Mouse (Mus musculus) hindbrain, embryonic 13.5 days (tissue): Measurements from ENCODE around the gene Zfp36l2. TPM values are rescaled to one million over a fixed set of nuclear protein-coding genes. Genes with fewer than 3 reads are reported as not detected.
A peak's percentile ranks its signal among the peaks of the same experiment; 100 is the strongest.
"Not testable (repeated sequence)": the region's sequence is repeated elsewhere in the genome, so short reads cannot be mapped to it uniquely, and the experiment has no call there.

Source experiments
- ATAC-seq: fragments of 200-750 bp; cut with Nextera tagmentation; 2 replicates; pipeline ENCODE4 v1.8.0; 2017; ENCODE audit warnings: moderate TSS enrichment; ENCODE audit not compliant: low FRiP score
- H3K27ac ChIP-seq: fragments of 300-500 bp; sonication (generic); 2 replicates; pipeline ENCODE4 v1.5.1; 2015; ENCODE audit warnings: inconsistent platforms, mild to moderate bottlenecking, moderate library complexity
- H3K27me3 ChIP-seq: fragments of 300-500 bp; sonication (generic); 2 replicates; pipeline ENCODE4 v1.6.1; 2015; ENCODE audit warnings: mild to moderate bottlenecking, inconsistent platforms
- H3K36me3 ChIP-seq: fragments of 300-500 bp; sonication (generic); 2 replicates; pipeline ENCODE4 v1.6.1; 2015; ENCODE audit warnings: mild to moderate bottlenecking, inconsistent platforms
- H3K4me1 ChIP-seq: fragments of 300-500 bp; sonication (generic); replicated peaks from 2 replicates; pipeline ENCODE4 v1.6.1; 2015; ENCODE audit warnings: inconsistent platforms
- H3K4me2 ChIP-seq: fragments of 300-500 bp; sonication (generic); 2 replicates; pipeline ENCODE4 v1.6.1; 2015; ENCODE audit warnings: inconsistent platforms, mild to moderate bottlenecking, moderate library complexity
- H3K4me3 ChIP-seq: fragments of 300-500 bp; sonication (generic); 2 replicates; pipeline ENCODE4 v1.5.1; 2015; ENCODE audit warnings: mild to moderate bottlenecking, inconsistent platforms
- H3K9ac ChIP-seq: fragments of 300-500 bp; sonication (generic); 2 replicates; pipeline ENCODE4 v1.6.1; 2015; ENCODE audit warnings: mild to moderate bottlenecking, inconsistent platforms
- H3K9me3 ChIP-seq: fragments of 300-500 bp; sonication (generic); 2 replicates; pipeline ENCODE4 v1.6.1; 2016; ENCODE audit warnings: inconsistent platforms
- WGBS: fragments of 180-500 bp; shearing (Covaris S2); methylation state at CpG from one replicate; pipeline ENCODE4 v1.1.7; 2015; 5-methylcytosine and 5-hydroxymethylcytosine counted together
- polyA plus RNA-seq: library from polyadenylated mRNA; unstranded; fragments of >200 nt; fragmentation: Nextera tagmentation; extraction: Ambion mirVana; gene quantifications from 2 replicates; pipeline ENCODE4 v1.2.1, GENCODE M21; 2015

Gene Zfp36l2
- 5.1 and 5.2 TPM in 2 replicates for polyA plus RNA-seq

GRCm38 (mm10) chr17:84187727-84188373 lies at the start of gene Zfp36l2:
Gene Zfp36l2, minus strand, starts transcription at chr17:84187947.
- Histone ChIP-seq H3K4me1 (peaks cover 40% of the 10 kb centered on the region), H3K4me2 (peak within 1 kb of the TSS; percentile 89), H3K36me3 (peaks cover 9% of the 10 kb centered on the region), H3K4me3 (peak within 1 kb of the TSS; percentile 56), H3K27ac (peak within 1 kb of the TSS; percentile 85), H3K9me3 (no peaks in the 10 kb centered on the region), H3K27me3 (peaks cover 35% of the 10 kb centered on the region), H3K9ac (peak within 1 kb of the TSS; percentile 82)
- peak; percentile 85 for ATAC-seq
- under 1% methylated on average over 56 of the region's 76 CpGs for WGBS

DNA sequence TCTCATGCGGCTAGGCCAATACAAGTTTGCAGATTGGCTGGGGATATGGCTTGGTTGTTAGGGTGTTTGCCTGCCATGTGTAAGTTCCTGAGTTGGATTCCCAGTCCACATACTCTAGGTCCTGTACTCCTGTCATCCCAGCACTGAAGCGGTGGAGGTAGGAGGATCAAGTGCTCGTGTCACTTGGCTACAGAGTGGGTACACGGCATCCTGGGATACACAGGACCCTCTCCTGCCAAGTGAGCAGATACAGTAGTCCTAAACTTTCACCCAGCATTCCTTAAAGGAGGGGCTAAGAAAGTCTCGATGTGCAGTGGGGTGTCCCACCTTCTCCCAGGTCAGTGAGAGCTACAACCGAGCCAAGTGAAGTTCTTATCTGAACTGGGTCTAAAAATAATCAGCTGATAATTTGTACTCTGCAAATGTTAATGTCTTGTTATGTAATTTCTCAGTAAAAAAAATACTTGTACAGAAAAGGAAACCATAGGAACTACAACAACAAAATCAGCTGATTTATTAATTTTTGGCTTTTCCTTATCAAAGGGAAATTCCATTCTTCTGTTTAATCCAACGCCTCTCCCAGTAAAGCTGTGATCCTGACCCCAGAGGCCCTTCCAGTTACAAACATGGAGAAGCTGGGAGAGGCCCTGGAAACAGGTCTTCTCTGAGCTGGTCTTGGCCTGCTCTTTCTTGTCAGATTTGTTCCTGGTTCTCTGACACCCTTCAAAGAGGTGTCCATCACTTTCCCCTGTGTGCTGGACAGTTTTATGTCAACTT lies 49.2 kb upstream of the Zfp36l2 start:
- H3K4me3 ChIP-seq: no peak overlapping the region
- 94% methylated on average over 7 of the region's 7 CpGs for WGBS
- H3K27me3 ChIP-seq: no peaks in the 10 kb centered on the region
- H3K4me1 ChIP-seq: no peaks in the 10 kb centered on the region
- no peak overlapping the region for H3K4me2 ChIP-seq
- no peak for ATAC-seq
- H3K9ac ChIP-seq: no peak overlapping the region
- no peaks in the 10 kb centered on the region for H3K9me3 ChIP-seq
- H3K27ac ChIP-seq: no peak overlapping the region
- no peaks in the 10 kb centered on the region for H3K36me3 ChIP-seq

GRCm38 (mm10) chr17:84235399-84235928 lies 47.7 kb upstream of the Zfp36l2 start:
- Histone ChIP-seq H3K9ac (no peak overlapping the region), H3K4me3 (no peak overlapping the region), H3K4me1 (no peaks in the 10 kb centered on the region), H3K27ac (no peak overlapping the region), H3K27me3 (no peaks in the 10 kb centered on the region), H3K4me2 (no peak overlapping the region), H3K9me3 (no peaks in the 10 kb centered on the region), H3K36me3 (peaks cover 4% of the 10 kb centered on the region; the same call in 1 of the 2 replicates)
- WGBS: 91% methylated on average over 4 of the region's 4 CpGs
- no peak for ATAC-seq

DNA sequence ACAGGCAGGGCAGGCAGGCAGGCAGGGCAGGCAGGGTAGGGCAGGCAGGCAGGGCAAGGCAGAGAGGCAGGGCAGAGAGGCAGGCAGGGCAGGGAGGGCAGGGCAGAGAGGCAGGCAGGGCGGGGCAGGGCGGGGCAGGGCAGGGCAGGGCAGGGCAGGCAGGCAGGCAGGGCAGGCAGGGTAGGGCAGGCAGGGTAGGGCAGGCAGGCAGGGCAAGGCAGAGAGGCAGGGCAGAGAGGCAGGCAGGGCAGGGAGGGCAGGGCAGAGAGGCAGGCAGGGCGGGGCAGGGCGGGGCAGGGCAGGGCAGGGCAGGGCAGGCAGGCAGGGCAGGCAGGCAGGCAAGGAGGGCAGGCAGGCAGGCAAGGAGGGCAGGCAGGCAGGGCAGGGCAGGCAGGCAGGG lies 47.0 kb upstream of the Zfp36l2 start:
- H3K9me3 ChIP-seq, H3K4me1 ChIP-seq, ATAC-seq, H3K36me3 ChIP-seq, H3K4me2 ChIP-seq, H3K9ac ChIP-seq, H3K27ac ChIP-seq, H3K27me3 ChIP-seq, H3K4me3 ChIP-seq: not testable (repeated sequence)
- WGBS: no CpG with 5 or more reads among the region's 4 CpGs

DNA sequence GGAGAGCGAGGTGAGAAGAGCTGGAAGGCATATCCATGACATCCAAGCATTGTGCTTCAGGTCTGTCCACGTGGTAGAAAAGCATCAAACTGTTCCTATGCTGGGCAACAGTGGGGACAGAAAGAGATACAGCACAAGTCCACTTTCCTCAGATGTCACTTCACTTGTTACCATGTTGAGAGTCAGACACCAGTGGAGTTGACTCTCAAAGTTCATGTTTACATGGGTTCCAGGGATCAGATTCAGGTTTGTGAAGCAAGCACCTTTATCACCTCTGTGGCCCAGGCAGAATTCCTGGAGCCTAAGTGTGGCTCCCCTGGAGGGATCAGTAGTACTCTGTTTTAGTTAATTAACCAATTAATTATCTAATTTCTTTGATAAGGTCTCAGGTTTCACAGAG lies 46.0 kb upstream of the Zfp36l2 start:
- no peak for ATAC-seq
- H3K4me1 ChIP-seq: no peaks in the 10 kb centered on the region
- peaks cover 18% of the 10 kb centered on the region for H3K36me3 ChIP-seq
- H3K9ac ChIP-seq: no peak overlapping the region
- 95% methylated on average over 2 of the region's 2 CpGs for WGBS
- no peaks in the 10 kb centered on the region for H3K27me3 ChIP-seq
- H3K27ac ChIP-seq: no peak overlapping the region
- no peak overlapping the region for H3K4me3 ChIP-seq
- no peak overlapping the region for H3K4me2 ChIP-seq
- H3K9me3 ChIP-seq: no peaks in the 10 kb centered on the region

- H3K4me1 ChIP-seq: no peaks in the 10 kb centered on the region
- no peak overlapping the region for H3K4me2 ChIP-seq
- WGBS: 90% methylated on average over 2 of the region's 2 CpGs
- no peak overlapping the region for H3K27ac ChIP-seq
- no peaks in the 10 kb centered on the region for H3K9me3 ChIP-seq
- no peak overlapping the region for H3K9ac ChIP-seq
- H3K4me3 ChIP-seq: no peak overlapping the region
- ATAC-seq: no peak
- H3K36me3 ChIP-seq: peaks cover 35% of the 10 kb centered on the region
- no peaks in the 10 kb centered on the region for H3K27me3 ChIP-seq
Observed at GRCm38 (mm10) chr17:84231361-84231760, 43.6 kb upstream of the Zfp36l2 start.

DNA sequence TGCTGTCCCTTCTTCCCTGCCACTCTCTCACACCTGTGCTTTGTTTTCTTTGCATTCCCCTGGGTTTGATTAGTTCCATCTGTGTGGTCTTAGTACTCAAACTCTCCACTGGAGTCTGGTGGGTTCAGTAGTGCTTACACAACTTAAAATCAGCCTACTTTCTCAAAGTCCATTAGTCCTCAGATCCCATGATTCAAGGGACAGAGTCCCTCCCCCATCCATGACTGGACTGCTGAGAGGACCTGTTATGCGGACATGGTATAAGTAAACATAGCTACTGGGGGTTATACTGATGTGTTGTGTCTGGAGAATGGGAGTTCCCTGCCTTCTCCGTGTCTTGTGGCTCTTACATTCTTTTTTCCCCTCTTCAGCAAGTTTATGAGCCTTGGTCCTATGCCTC lies 40.5 kb upstream of the Zfp36l2 start:
- no peak overlapping the region for H3K27ac ChIP-seq
- H3K4me2 ChIP-seq: no peak overlapping the region
- no peaks in the 10 kb centered on the region for H3K9me3 ChIP-seq
- H3K27me3 ChIP-seq: no peaks in the 10 kb centered on the region
- 84% methylated on average over 2 of the region's 2 CpGs for WGBS
- ATAC-seq: no peak
- no peak overlapping the region for H3K4me3 ChIP-seq
- no peak overlapping the region for H3K9ac ChIP-seq
- peaks cover 52% of the 10 kb centered on the region for H3K36me3 ChIP-seq
- H3K4me1 ChIP-seq: no peaks in the 10 kb centered on the region

- H3K36me3 ChIP-seq: peaks cover 63% of the 10 kb centered on the region
Observed at GRCm38 (mm10) chr17:84226681-84227080, 38.9 kb upstream of the Zfp36l2 start.

GRCm38 (mm10) chr17:84226231-84226630 lies 38.5 kb upstream of the Zfp36l2 start:
- Histone ChIP-seq H3K27ac (no peak overlapping the region), H3K27me3 (no peaks in the 10 kb centered on the region), H3K4me1 (no peaks in the 10 kb centered on the region), H3K36me3 (peaks cover 67% of the 10 kb centered on the region), H3K9ac (no peak overlapping the region), H3K9me3 (no peaks in the 10 kb centered on the region), H3K4me3 (no peak overlapping the region), H3K4me2 (no peak overlapping the region)
- no peak for ATAC-seq
- 63% methylated on average over 5 of the region's 5 CpGs for WGBS

More at GRCm38 (mm10) chr17:84226681-84227080, 38.9 kb upstream of the Zfp36l2 start:
- no peak for ATAC-seq
- Histone ChIP-seq H3K4me3 (no peak overlapping the region), H3K27ac (no peak overlapping the region), H3K9me3 (no peaks in the 10 kb centered on the region), H3K27me3 (no peaks in the 10 kb centered on the region), H3K4me2 (no peak overlapping the region), H3K9ac (no peak overlapping the region), H3K4me1 (no peaks in the 10 kb centered on the region)
- WGBS: 86% methylated on average over 6 of the region's 6 CpGs

- Histone ChIP-seq H3K4me2 (no peak overlapping the region), H3K9me3 (no peaks in the 10 kb centered on the region), H3K27me3 (no peaks in the 10 kb centered on the region), H3K27ac (no peak overlapping the region), H3K9ac (no peak overlapping the region), H3K4me3 (no peak overlapping the region), H3K4me1 (no peaks in the 10 kb centered on the region), H3K36me3 (peaks cover 72% of the 10 kb centered on the region)
- ATAC-seq: no peak
- 68% methylated on average over 15 of the region's 15 CpGs for WGBS
Observed at GRCm38 (mm10) chr17:84224217-84224887, 36.6 kb upstream of the Zfp36l2 start.

GRCm38 (mm10) chr17:84218841-84219240 lies 31.1 kb upstream of the Zfp36l2 start:
- not testable (repeated sequence) for ATAC-seq, H3K9ac ChIP-seq, H3K27me3 ChIP-seq, H3K4me2 ChIP-seq, H3K9me3 ChIP-seq, H3K4me1 ChIP-seq, H3K27ac ChIP-seq, H3K4me3 ChIP-seq
- H3K36me3 ChIP-seq: peaks cover 56% of the 10 kb centered on the region
- WGBS: 98% methylated on average over 2 of the region's 2 CpGs

DNA sequence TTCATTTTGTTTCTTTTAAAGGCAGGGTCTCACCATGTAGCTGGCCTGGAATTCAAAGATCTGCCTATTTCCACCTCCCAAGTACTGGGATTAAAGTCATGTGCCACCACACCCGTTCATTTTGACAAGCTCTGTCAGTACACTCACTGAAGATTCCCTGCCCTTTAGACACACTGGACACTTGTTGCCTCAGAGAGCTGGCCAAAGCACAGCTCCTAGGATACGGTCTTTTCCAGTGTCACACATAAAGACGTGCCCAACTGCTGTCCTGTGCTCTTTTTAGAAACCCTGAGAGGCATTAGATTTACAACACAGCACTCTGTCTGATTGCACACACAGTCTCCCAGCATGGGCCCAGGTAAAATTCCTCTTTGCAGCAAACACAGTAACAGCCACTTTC lies 29.9 kb upstream of the Zfp36l2 start:
- 76% methylated on average over 3 of the region's 3 CpGs for WGBS
- no peak overlapping the region for H3K4me3 ChIP-seq
- peaks cover 48% of the 10 kb centered on the region for H3K36me3 ChIP-seq
- no peak overlapping the region for H3K9ac ChIP-seq
- no peak overlapping the region for H3K4me2 ChIP-seq
- no peaks in the 10 kb centered on the region for H3K9me3 ChIP-seq
- no peaks in the 10 kb centered on the region for H3K27me3 ChIP-seq
- no peaks in the 10 kb centered on the region for H3K4me1 ChIP-seq
- no peak for ATAC-seq
- H3K27ac ChIP-seq: no peak overlapping the region
